Mouse (Mus musculus) hindbrain, embryonic 11.5 days (tissue): ENCODE data around the gene Slf2. TPM values are rescaled to one million over a fixed set of nuclear protein-coding genes. Genes with fewer than 3 reads are reported as not detected.

ENCODE experiments used
- ATAC-seq: fragments of 200-750 bp; cut with Nextera tagmentation; 2 replicates; pipeline ENCODE4 v1.8.0; 2017; ENCODE audit warnings: mild to moderate bottlenecking, moderate TSS enrichment, moderate library complexity; ENCODE audit not compliant: low FRiP score
- DNase-seq: peaks from one replicate; pipeline ENCODE4 v3.0.0-alpha.2; 2015; ENCODE audit warnings: low spot score
- H3K27ac ChIP-seq: fragments of 300-500 bp; sonication (generic); 2 replicates; pipeline ENCODE4 v1.5.1; 2014; ENCODE audit warnings: mild to moderate bottlenecking, low read depth, low read length
- H3K27me3 ChIP-seq: fragments of 300-500 bp; sonication (generic); 2 replicates; pipeline ENCODE4 v1.6.1; 2014; ENCODE audit warnings: mild to moderate bottlenecking, low read length, moderate library complexity, mixed read lengths; ENCODE audit not compliant: control insufficient read depth, insufficient read depth
- H3K36me3 ChIP-seq: fragments of 300-500 bp; sonication (generic); 2 replicates; pipeline ENCODE4 v1.6.1; 2014; ENCODE audit warnings: mild to moderate bottlenecking, low read length, moderate library complexity, mixed read lengths; ENCODE audit not compliant: control insufficient read depth, insufficient read depth
- H3K4me1 ChIP-seq: fragments of 300-500 bp; sonication (generic); replicated peaks from 2 replicates; pipeline ENCODE4 v1.6.1; 2014; ENCODE audit warnings: low read length, mixed read lengths; ENCODE audit not compliant: control insufficient read depth, insufficient read depth
- H3K4me2 ChIP-seq: fragments of 300-500 bp; sonication (generic); replicated peaks from 2 replicates; pipeline ENCODE4 v1.6.1; 2014; ENCODE audit warnings: mild to moderate bottlenecking, low read depth, low read length
- H3K4me3 ChIP-seq: fragments of 300-500 bp; sonication (generic); 2 replicates; pipeline ENCODE4 v1.5.1; 2014; ENCODE audit warnings: low read depth, low read length
- H3K9ac ChIP-seq: fragments of 300-500 bp; sonication (generic); 2 replicates; pipeline ENCODE4 v1.6.1; 2014; ENCODE audit warnings: low read depth, low read length
- H3K9me3 ChIP-seq: fragments of 300-500 bp; sonication (generic); 2 replicates; pipeline ENCODE4 v1.6.1; 2016; ENCODE audit warnings: low read length; ENCODE audit not compliant: control insufficient read depth
- WGBS: fragments of 180-500 bp; shearing (Covaris S2); extraction: QIAGEN DNeasy Blood & Tissue Kit; methylation state at CpG from one replicate; pipeline ENCODE4 v1.1.7; 2014; 5-methylcytosine and 5-hydroxymethylcytosine counted together
- polyA plus RNA-seq: library from polyadenylated mRNA; unstranded; fragments of >200 nt; fragmentation: Nextera tagmentation; extraction: Ambion mirVana; gene quantifications from 2 replicates; pipeline ENCODE4 v1.2.1, GENCODE M21; 2014

The Slf2 gene
- polyA plus RNA-seq, 1 experiment from 2014 or later = 44.7 TPM

DNA sequence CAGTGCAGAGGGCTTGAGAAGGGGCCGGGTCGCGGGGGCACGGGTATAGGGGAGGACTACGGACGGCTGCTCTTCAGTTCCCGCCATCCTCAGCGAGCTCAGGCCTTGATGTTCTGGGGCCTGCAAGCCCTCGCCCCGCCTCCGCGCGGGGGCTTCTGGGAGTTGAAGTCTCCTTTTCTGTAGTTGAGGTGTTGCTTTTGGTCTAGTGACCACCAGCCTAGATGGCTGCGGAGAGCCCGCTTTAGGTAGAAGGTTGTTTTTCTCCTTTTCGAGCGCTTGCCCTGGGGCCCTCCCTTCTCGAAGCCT lies 456 bp downstream of the Slf2 start:
- Histone ChIP-seq H3K27ac (peak overlapping the region; percentile 63; the same call in 1 of the 2 replicates), H3K36me3 (peaks cover 6% of the 10 kb centered on the region), H3K27me3 (no peaks in the 10 kb centered on the region), H3K4me2 (peak overlapping the region; percentile 40), H3K4me1 (no peaks in the 10 kb centered on the region), H3K9ac (peak overlapping the region; percentile 80), H3K9me3 (no peaks in the 10 kb centered on the region), H3K4me3 (peak overlapping the region; percentile 98)
- under 1% methylated on average over 18 of the region's 18 CpGs for WGBS
- DNase-seq (peak; percentile 95), ATAC-seq (peak; percentile 91)

- H3K4me2 ChIP-seq = peak overlapping the region; percentile 41
- H3K4me1 ChIP-seq = no peaks in the 10 kb centered on the region
- DNase-seq (no peak), ATAC-seq (no peak)
- no peaks in the 10 kb centered on the region for H3K27me3 ChIP-seq
- WGBS = 69% methylated on average over 5 of the region's 5 CpGs
- H3K27ac ChIP-seq = no peak overlapping the region
- peaks cover 6% of the 10 kb centered on the region for H3K36me3 ChIP-seq
- no peak overlapping the region for H3K9ac ChIP-seq
- H3K9me3 ChIP-seq = no peaks in the 10 kb centered on the region
- H3K4me3 ChIP-seq = 0 out of 2 replicates have a peak overlapping the region, but pooled peaks have one; percentile 6
These were observed 1.1 kb downstream of the Slf2 start for GRCm38 (mm10) chr19:44932051-44932450.

DNA sequence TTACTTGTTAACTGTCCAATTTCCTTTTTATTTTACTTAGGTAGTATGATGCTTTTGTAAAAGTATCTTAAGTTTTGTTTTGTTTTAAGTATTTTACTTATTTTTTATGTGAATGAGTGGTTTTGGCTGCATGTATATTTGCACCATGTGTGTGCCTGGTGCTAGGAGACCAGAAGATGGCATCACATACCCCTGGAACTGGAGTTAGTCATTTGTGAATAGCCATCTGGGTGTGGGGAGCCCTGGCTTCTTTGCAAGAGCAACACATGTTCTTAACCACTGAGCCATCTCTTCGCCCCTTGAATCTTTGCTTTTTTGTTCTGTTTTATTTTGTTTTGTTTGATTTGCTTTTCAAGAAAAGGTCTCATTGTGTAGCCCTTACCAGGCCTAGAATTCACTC lies 2.2 kb downstream of the Slf2 start:
- 83% methylated on average over 1 of the region's 1 CpGs for WGBS

GRCm38 (mm10) chr19:44959633-44960032 lies 28.7 kb downstream of the Slf2 start:
- H3K4me2 ChIP-seq = no peak overlapping the region
- H3K36me3 ChIP-seq = peaks cover 12% of the 10 kb centered on the region; the same call in 1 of the 2 replicates
- 95% methylated on average over 2 of the region's 2 CpGs for WGBS
- H3K9me3 ChIP-seq = no peaks in the 10 kb centered on the region
- H3K27me3 ChIP-seq = no peaks in the 10 kb centered on the region
- DNase-seq (no peak), ATAC-seq (no peak)
- H3K27ac ChIP-seq = no peak overlapping the region
- no peaks in the 10 kb centered on the region for H3K4me1 ChIP-seq
- no peak overlapping the region for H3K9ac ChIP-seq
- no peak overlapping the region for H3K4me3 ChIP-seq

More for the DNA sequence above, 2.2 kb downstream of the Slf2 start:
- H3K4me3 ChIP-seq = no peak overlapping the region
- no peak for DNase-seq
- H3K9ac ChIP-seq = no peak overlapping the region
- H3K9me3 ChIP-seq = no peaks in the 10 kb centered on the region
- no peak overlapping the region for H3K4me2 ChIP-seq
- no peaks in the 10 kb centered on the region for H3K27me3 ChIP-seq
- no peaks in the 10 kb centered on the region for H3K4me1 ChIP-seq
- ATAC-seq = no peak
- H3K36me3 ChIP-seq = peaks cover 6% of the 10 kb centered on the region
- no peak overlapping the region for H3K27ac ChIP-seq

DNA sequence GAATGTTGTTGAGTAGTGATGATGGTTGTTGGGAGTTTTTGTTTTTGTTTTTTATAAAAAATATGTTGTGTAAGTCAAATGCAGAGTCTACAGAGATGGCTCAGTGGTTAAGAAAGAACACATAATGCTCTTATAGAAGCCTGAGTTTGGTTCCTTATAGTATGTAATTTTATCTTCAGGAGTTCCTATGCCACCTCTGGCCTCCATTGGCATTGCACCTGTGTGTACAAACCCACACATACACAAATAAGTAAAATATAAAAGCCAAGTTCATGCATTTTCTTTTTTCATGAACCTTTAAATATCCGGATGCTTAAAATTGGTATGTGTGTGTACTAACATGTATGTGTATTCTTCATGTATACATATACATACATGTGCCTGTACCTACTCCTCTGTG lies 35.0 kb downstream of the Slf2 start:
- 100% methylated on average over 1 of the region's 1 CpGs for WGBS
- no peak overlapping the region for H3K4me2 ChIP-seq
- no peak overlapping the region for H3K27ac ChIP-seq
- DNase-seq (no peak), ATAC-seq (no peak)
- no peak overlapping the region for H3K9ac ChIP-seq
- H3K4me1 ChIP-seq = no peaks in the 10 kb centered on the region
- peaks cover 15% of the 10 kb centered on the region for H3K36me3 ChIP-seq
- no peak overlapping the region for H3K4me3 ChIP-seq
- no peaks in the 10 kb centered on the region for H3K27me3 ChIP-seq
- H3K9me3 ChIP-seq = no peaks in the 10 kb centered on the region

GRCm38 (mm10) chr19:44968329-44968728 lies 37.4 kb downstream of the Slf2 start:
- ATAC-seq (no peak), DNase-seq (no peak)
- Histone ChIP-seq H3K4me1 (no peaks in the 10 kb centered on the region), H3K36me3 (peaks cover 12% of the 10 kb centered on the region), H3K27me3 (no peaks in the 10 kb centered on the region), H3K27ac (no peak overlapping the region), H3K4me2 (no peak overlapping the region), H3K9me3 (no peaks in the 10 kb centered on the region), H3K9ac (no peak overlapping the region), H3K4me3 (no peak overlapping the region)
- 91% methylated on average over 3 of the region's 3 CpGs for WGBS

DNA sequence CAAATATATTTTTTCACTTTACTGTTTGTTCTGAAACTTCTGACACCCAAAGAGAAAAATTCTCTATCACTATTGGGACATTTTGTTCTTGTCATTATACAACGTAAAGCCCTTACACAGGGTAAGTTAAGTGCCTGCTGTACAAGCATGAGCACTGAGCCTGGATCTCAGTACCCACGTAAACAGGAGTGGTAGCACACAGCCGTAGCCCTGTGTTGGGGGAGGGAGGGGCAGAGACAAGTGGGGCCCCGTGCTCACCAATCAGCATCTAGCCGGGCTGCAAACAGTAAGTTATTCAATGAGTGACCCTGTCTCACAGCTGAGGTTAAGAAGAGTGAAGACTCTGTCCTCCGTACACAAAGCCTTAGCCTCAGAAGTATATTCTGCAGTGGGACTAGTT lies 45.7 kb downstream of the Slf2 start:
- whole genome bisulfite sequencing = 83% methylated on average over 6 of the region's 6 CpGs

GRCm38 (mm10) chr19:44977148-44977547 lies 46.2 kb downstream of the Slf2 start:
- Histone ChIP-seq H3K27me3 (no peaks in the 10 kb centered on the region), H3K36me3 (no peaks in the 10 kb centered on the region), H3K9me3 (no peaks in the 10 kb centered on the region), H3K4me2 (no peak overlapping the region), H3K27ac (no peak overlapping the region), H3K4me1 (no peaks in the 10 kb centered on the region), H3K9ac (no peak overlapping the region), H3K4me3 (no peak overlapping the region)
- ATAC-seq (no peak), DNase-seq (no peak)
- 91% methylated on average over 6 of the region's 6 CpGs for WGBS

More for the DNA sequence above, 45.7 kb downstream of the Slf2 start:
- ATAC-seq (no peak), DNase-seq (no peak)
- H3K9ac ChIP-seq = no peak overlapping the region
- H3K9me3 ChIP-seq = no peaks in the 10 kb centered on the region
- no peaks in the 10 kb centered on the region for H3K27me3 ChIP-seq
- no peak overlapping the region for H3K4me2 ChIP-seq
- no peak overlapping the region for H3K4me3 ChIP-seq
- H3K36me3 ChIP-seq = no peaks in the 10 kb centered on the region
- no peaks in the 10 kb centered on the region for H3K4me1 ChIP-seq
- H3K27ac ChIP-seq = no peak overlapping the region

GRCm38 (mm10) chr19:44980787-44981186 lies 49.8 kb downstream of the Slf2 start:
- no peaks in the 10 kb centered on the region for H3K9me3 ChIP-seq
- H3K27ac ChIP-seq = no peak overlapping the region
- H3K36me3 ChIP-seq = no peaks in the 10 kb centered on the region
- H3K4me1 ChIP-seq = no peaks in the 10 kb centered on the region
- WGBS = 77% methylated on average over 2 of the region's 2 CpGs
- no peak for ATAC-seq
- no peaks in the 10 kb centered on the region for H3K27me3 ChIP-seq
- no peak for DNase-seq
- H3K4me2 ChIP-seq = no peak overlapping the region
- no peak overlapping the region for H3K4me3 ChIP-seq
- H3K9ac ChIP-seq = no peak overlapping the region
